Comparison of ENCODE assay signal across 12 mouse cellular contexts in genomic region chrX:101126474-101126955, GRCm38 (mm10). TPM values are rescaled to one million over a fixed set of nuclear protein-coding genes. Genes with fewer than 3 reads are reported as not detected.
DNase-seq lines count a peak whose midpoint lies in the region; ATAC-seq lines count a peak whose summit lies in the region.
"Had no signal": no experiment of that assay in that cellular context is flagged by ENCODE, and none has a peak within 500 bp of the region (broad histone marks: within the 10 kb centered on the region; RNA-seq: fewer than 3 reads in every experiment).

No protein-coding gene starts in this region.

- WGBS in forebrain, embryonic 14.5 days = 79% methylated on average over 7 of the region's 7 CpGs

- no peak overlapping the region for H3K9ac ChIP-seq in forebrain, embryonic 14.5 days (ENCODE audit: low read length)
- H3K9ac ChIP-seq: stomach, embryonic 15.5 days had no signal

- H3K4me2 ChIP-seq in forebrain, embryonic 14.5 days (ENCODE audit: low read length) = no peak overlapping the region
- H3K4me2 ChIP-seq: stomach, embryonic 15.5 days had no signal

- no peaks in the 10 kb centered on the region for H3K27me3 ChIP-seq in forebrain, embryonic 14.5 days (replicated peaks; ENCODE audit: control insufficient read depth, insufficient read depth, low read length)
- H3K27me3 ChIP-seq: stomach, embryonic 15.5 days had no signal

- H3K9me3 ChIP-seq in forebrain, embryonic 14.5 days (replicated peaks; ENCODE audit: control insufficient read depth, low read length) = no peaks in the 10 kb centered on the region
- H3K9me3 ChIP-seq: stomach, embryonic 15.5 days had no signal

- no peaks in the 10 kb centered on the region for H3K4me1 ChIP-seq in forebrain, embryonic 14.5 days (ENCODE audit: control insufficient read depth, insufficient read depth, low read length)
- H3K4me1 ChIP-seq: stomach, embryonic 15.5 days had no signal

- no peak overlapping the region for H3K4me3 ChIP-seq in forebrain, embryonic 14.5 days (ENCODE audit: low read depth, low read length)
- H3K4me3 ChIP-seq: erythroblast, embryonic 14.5 days; stomach, embryonic 15.5 days had no signal

- ATAC-seq in common myeloid progenitor, adult 5-6 weeks (replicated peaks; ENCODE audit: low read depth, poor library complexity, severe bottlenecking) = peak; percentile 54
- ATAC-seq in forebrain, embryonic 14.5 days = no peak
- ATAC-seq: CD4-positive, CD25-positive, alpha-beta regulatory T cell, adult 4 months had no signal

- no peaks in the 10 kb centered on the region for H3K36me3 ChIP-seq in forebrain, embryonic 14.5 days (ENCODE audit: control insufficient read depth, insufficient read depth, low read length)
- H3K36me3 ChIP-seq: stomach, embryonic 15.5 days had no signal

- no peak overlapping the region for H3K27ac ChIP-seq in forebrain, embryonic 14.5 days (ENCODE audit: low read depth, low read length)
- H3K27ac ChIP-seq: stomach, embryonic 15.5 days had no signal

- DNase-seq in gastrocnemius, postnatal 25 days = peak; percentile 21
- no peak for DNase-seq in gastrocnemius, adult 8-10 months (ENCODE audit: low spot score in 2 of 2)
- peak; percentile 23 for DNase-seq in kidney, adult 18-20 months
- peak; percentile 2 for DNase-seq in skeletal muscle tissue, adult 2 months (ENCODE audit: low read depth, low spot score)
- DNase-seq in right cerebral cortex, postnatal 4 days = no peak
- DNase-seq in left cerebral cortex, adult 18-20 months (ENCODE audit: low spot score in 2 of 2) = no peak
- no peak for DNase-seq in forebrain, embryonic 14.5 days (ENCODE audit: low spot score)

RNA-seq across cellular contexts. Expression of gene Slc7a3, which starts 40.7 kb away (rescaled TPM):
- under 1 TPM in 1 of 2 experiments, not detected in 1; 0.16 TPM for total RNA-seq in gastrocnemius, postnatal 25 days (2021)
- not detected for total RNA-seq in gastrocnemius, adult 8-10 months (2022)
- total RNA-seq in common myeloid progenitor, adult 5-6 weeks (2017) = 0.09 TPM in 1 of 2 replicates, not detected in the other
- 1 to 10 TPM; 6.0 to 6.1 TPM for total RNA-seq in left cerebral cortex, adult 18-20 months (2021)
- 1.9 and 2.2 TPM in 2 replicates for polyA plus RNA-seq in forebrain, embryonic 14.5 days (2014; fragmentation: Nextera tagmentation; extraction: Ambion mirVana)
- total RNA-seq: liver, adult 2 months had no signal
- polyA plus RNA-seq: liver, adult 2 months had no signal

Comparison
In these comparisons a context has a peak if more than half of its experiments do, and no peak if none do; other contexts are left out.
1. DNase-seq: peak in gastrocnemius, postnatal 25 days (single experiment), kidney, adult 18-20 months (single experiment) and skeletal muscle tissue, adult 2 months (single experiment); none in gastrocnemius, adult 8-10 months (0 of 2), right cerebral cortex, postnatal 4 days (single experiment), left cerebral cortex, adult 18-20 months (0 of 2) and forebrain, embryonic 14.5 days (single experiment).